Mouse (Mus musculus) kidney, postnatal 10 days (tissue): ENCODE data around the gene Cradd.

ENCODE experiments used
- DNase-seq: peaks from one replicate; pipeline ENCODE4 v3.0.0; 2021; ENCODE audit warnings: mixed read lengths

Cradd gene

DNA sequence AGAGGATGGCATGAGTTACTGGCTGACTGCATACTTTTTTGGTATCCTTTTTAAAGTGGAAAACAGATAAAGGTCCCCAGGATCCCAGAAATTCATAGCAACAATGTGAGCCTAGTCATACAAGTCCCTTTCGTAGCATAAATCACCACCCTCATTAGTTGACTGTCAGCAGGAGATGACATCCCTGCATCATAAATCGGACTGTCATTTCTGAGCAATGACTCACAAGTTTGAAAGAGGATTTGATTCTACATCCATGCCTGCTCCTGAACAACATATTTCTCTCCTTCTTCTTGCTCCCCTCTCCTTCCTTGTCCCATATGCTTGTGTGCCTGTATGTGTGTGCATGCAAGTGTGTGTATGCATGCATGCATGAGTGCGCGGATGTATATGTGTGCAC is 129.2 kb downstream of the Cradd start:
- DNase-seq: no peak

DNA sequence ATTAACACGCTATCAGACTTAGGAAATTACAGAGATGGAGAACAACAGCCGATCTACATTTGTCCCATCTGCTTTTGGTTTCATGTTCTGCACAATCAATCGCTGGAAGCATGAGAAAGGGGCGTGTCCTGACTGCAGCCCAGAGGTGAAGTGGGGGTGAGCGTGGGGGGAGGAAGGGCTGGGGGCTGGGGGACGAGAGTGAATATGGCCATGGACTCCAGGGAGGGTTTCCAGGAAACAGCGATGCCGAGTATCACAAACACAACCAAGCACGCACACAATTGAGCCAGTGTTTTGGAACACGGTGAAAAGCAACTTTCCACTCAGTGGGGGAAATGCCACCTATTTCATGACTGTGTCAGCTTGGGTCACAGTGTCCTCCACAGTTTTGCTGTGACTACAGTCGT is 130.1 kb downstream of the Cradd start:
- peak; percentile 47 for DNase-seq

DNA sequence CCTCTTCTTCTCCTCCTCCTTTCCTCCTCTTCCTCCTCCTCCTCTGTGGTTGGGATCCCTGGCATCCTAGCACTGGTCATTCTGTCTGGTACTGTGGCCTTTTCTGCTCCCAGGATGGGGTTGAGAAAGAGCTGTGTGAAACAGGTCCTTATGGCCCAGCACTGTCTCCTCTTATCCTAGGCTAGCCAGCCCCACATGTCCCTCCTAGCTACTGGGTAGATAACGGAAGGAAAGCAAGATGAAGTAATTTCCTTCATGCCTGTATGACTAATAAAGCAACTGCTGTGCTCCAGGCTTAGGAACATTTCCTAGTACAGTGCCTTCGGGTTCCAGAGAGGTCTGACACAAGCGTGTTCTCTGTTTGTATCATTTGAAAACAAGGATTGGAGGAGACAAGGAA is 132.1 kb downstream of the Cradd start:
- DNase-seq: no peak

DNA sequence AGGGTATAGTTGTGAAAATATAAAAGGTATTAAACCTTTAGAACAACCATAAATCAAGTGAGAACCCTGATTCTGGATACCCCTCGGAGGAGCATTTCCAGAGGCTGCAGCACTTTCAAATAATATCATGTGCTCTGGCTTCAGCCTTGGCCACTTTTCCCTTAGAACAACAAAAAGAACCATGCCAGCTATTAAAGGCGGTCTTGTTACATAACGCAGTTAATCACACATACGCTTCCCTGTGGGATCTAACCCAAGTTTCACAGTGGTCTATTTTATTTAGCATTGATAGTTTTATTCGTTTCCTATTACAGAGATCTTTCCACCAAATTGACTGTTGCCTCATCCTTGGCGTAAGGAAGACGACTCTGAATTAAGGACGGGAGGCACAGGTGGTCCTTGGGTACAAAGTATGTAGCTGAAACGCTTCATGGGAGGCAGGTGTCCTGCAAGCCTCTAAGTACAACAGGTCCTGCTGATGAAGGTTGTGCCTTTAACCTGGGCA is 132.7 kb downstream of the Cradd start:
- no peak for DNase-seq

DNA sequence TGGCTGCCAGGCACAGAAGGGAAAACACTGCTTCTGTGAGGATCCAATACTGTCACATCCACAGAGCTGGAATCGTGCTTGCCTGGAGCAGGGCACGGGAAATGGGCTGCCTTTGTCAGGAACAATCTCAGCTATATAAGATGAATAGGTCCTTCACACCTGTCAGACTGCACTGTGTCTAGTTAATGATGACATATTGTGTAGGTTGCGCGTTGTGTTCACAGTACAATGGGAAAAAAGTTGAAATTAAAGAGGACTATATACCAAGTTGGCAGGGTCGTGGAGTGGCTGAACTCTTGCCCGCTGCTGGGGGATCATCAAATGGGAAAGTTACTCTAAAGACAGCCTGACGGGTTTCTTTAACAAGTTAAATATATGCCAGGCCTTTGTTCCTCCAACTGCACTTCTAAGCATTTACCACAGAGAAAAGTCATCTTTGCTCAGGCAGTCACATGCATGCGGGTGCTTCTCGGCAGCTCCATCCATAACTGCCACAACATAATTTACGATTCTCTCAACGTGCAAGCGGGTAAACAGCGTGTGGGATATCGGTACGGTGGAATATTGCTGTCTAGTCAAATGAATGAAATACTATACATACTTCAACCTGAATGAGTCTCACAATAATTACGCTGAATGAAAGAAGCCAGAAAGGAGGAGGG is 134.3 kb downstream of the Cradd start:
- DNase-seq: no peak

DNA sequence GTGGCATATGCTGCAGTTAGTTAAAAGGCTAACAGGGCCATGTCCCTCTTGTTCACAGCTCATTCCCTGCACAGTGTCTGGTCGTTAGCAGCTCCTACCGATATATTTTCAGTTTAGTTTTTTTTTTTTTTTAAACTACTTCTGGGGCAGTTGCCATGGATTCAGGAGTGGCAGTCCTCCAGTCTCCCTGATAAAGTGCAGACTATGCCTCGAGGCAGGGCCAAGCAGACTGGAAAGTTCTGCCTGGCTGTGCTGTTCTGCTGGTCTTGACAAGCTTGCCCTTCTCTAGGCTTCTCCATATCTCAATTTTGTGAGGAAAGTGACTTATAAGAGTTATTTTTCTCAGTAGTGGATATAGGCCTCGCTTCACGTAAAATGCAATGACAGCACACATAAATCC is 139.7 kb downstream of the Cradd start:
- no peak for DNase-seq

DNA sequence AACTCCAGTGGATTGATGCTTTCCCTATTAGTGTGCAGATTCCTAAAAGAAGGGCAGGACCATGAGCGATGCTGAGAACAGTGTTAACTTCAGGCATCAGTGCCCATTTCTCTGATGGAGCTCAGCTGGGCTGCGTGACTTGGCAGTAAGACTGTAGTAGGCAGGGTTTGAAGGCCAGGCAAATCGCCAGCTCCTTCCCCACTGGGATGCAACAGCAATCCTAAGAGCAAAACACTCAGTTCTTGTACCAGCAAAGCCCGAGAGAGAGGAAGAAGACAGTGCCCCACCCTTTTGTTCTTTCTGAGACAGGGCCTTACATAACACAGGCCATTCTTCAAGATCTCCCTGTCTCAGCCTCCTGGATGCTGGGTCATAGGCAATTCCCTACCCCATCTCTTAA is 140.9 kb downstream of the Cradd start:
- DNase-seq: peak; percentile 73

DNA sequence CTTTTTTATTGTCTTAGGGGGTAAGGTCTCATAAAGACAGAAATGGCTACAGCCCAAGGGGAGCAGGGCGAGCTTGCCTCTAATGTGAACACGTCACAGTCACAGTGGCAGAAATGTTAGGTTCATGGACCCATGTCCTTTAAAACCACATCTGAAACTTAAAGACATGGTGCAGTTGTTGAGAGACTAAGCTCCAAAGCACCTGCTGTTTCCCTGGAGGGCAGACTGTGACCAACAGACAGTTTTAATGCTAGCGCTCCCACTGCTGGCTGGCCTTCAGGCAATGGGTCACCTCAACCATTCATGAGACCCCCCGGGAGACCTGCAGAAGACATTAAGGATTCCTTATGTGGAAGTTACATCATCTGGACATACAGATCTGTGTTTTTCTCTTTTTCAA is 141.5 kb downstream of the Cradd start:
- DNase-seq: no peak

DNA sequence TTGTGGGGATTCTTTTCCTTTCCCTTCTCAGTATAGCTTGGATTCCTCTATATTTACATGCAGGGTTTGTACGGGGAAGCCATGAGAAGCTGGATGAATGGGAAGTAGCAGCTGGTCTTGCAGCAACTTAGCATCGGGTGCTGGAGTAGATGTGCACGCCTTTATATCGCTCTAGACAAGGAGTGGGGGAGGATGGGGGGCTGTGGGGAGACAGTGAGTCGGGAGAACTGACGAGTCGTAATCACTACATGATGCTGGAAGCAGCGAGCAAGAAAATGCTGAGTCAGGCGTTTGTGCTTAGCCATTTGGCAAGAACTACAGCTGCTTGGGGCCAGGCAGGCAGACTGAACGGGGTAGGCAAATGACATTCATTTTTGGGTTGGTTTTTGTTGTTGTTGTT is 142.4 kb downstream of the Cradd start:
- peak; percentile 49 for DNase-seq

DNA sequence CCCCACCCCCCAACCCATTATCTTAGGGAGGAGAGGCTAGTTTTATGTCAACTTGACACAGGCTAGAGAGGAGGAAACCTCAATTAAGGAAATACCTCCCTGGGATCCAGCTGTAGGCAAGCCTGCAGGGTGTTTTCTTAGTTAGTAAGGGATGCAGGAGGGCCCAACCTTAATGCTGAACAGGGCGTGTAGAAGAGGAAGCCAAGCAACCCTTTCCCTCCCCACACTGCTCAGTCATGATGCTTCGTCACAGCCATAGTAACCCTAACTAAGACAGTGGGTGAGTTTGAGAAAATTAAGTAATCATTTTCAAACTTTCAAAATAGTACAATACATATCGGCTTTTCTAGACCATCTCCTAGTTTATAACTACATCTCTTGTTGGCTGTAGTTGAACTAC is 143.0 kb downstream of the Cradd start:
- no peak for DNase-seq

DNA sequence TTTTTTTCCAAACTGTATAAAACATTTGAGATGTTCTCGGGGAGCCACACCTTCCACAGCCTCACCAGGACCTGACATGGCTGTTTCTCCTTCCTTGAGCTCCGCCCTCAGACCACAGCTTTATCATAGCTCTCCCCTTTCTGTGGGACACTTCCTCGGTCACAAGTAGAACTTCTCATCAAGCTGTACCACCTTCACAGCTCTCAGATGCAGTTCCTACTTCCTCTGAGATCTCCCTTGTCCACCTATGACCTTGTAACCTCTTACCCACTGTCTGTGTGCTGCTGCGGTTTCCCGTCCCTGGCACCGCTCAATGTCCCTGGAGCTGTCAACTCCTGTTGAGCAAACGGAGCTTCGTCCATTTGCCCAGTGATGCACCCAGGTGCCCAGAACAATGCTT is 143.8 kb downstream of the Cradd start:
- DNase-seq: no peak

DNA sequence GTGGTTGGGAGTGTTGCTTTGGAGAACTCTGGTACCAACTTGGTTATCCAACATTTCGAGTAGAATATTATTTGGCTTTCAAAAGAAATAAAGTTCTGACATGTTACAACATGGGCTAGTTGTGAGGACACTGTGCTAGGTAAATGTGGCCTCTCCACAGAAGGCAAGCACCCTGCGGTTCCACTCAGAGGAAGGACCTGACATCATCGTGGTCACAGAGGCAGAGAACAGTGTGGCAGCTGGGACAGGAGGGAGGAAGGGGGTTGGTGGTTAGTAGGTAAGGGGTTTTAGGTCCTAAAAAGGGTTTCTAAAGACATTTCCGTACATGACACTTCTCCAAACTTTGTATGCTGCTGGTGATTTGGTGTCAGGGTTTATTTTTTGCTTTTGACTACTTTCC is 145.1 kb downstream of the Cradd start:
- DNase-seq: no peak

DNA sequence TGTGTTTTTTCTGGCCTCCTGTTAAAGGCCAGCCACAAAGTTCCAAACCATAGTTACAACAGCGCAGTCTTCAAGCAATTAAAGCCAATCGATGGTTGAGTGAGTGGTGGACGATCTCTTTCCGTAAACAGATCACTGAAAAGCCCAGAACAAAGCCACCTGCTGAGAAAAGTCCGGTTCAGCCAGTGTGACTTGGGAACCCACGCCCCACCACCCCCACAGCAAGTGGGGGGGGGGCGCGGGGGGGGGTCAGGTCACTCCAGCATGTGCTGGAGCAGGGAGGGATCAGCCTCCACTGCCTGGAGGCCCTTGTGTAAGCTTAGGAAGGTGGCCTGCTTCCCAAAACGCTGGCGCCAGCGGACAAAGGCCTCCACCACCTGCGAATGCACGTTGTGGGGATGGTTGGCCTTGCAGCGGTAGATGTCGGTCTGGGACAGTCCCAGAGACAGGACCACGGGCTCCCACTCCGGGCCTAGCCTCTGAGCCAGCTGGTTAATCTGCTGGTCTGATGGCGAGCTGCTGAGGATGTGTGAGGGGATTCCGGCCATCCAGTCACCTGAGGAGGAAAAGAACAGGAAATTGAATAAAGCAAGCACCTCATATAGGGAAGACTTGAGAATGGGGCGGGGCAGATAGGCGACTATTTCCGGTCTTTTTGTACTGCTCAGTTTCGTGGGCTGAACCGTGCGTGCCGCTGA is 148.4 kb downstream of the Cradd start:
- DNase-seq: no peak

DNA sequence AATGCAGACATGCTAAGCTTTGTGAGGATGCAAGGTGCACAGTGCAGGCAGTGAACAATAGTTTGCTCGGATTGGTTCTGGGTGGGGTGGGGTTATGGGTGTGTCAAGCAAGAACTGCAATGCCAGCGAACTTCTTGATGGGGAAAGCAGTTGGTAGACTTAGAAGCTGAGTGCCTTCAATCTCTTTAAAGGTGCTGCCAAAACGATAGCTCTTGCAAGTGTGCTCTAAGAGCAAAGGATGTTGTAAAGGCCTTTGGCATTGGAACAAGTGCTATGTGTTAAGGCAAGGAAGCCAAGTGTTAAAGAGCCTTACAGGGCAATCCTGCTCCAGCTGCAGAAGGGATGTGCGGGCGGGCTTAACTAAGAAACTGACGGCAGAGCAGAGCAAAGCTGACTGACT is 149.7 kb downstream of the Cradd start:
- DNase-seq: no peak

DNA sequence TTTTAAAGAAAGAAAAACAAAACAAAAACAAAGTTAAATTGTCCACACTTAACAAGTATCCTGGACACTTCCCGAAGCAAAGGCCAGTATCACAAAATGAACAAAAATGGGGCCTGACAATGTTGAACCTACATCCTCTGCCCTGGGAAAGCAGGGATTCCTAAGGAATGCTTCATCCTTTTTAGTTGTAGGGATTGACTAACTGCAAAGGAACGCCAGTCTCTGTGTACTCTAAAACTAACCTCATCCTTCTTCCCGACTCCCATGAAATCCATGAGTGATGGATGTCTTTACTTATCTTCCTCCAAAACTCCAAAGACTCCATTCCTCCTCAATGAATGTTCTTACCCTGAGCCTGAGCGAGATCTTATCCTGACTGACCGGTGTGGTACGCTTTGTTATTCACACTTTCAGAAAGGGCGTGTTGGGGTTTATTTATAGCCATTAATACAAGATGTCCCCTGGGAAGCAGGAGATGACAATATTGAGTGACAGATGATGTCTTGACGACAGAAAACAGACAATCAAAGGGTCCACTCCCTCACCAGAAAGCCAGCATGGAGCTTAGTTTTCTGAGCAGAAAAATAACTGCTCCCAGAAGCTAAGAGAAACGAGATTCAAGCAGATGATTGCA is 153.1 kb downstream of the Cradd start:
- no peak for DNase-seq

DNA sequence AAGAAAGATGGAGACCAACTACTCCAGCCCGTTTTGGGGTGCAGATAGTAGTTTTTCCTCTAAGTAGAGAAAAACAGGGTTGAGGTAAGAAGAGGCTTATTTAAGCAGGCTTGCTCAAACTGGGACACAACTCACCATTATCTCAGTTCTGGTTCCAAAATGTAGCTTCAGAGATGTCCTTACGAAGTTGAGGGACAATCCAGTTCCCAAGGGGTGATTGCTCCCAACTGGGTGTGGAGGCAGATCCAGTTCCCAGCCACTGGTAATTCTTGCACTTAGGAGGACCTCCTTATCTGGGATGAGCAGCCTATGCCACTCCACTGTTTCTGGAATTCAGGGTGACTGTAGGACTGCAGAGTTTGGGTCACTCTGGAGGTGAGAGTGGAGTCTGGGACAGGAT is 159.0 kb downstream of the Cradd start:
- DNase-seq: no peak

DNA sequence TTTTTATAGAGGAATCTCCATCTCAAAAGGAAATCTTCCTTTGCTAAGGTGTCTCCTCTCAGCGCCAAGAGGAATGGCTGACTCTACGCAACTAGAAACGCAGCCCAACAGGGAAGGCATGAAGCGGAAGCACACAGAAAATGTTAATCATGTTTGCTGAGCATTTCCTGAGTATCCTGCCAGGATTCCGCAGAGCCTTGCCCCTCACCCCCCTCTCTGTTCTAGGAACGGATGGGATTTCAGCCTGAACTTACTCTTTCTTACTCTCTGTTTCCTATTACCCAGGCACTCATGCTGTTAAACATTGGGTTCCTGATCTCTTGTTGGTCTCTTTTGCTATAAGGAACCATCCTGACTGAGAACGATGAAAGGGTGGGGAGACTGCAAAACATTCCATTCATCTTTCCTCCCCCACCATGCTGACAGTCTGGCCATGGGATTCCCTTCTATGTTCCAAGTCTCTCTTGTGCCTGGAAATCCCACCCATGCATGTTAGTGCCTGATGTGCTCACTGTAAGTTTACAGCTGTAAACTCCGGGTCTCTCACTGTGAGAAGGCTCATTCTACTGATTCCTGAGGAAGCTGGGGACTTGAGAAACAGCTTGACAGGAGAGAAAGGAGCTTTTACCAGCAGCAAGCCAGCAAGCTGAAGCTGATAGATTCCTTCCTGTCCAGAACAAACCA is 161.1 kb downstream of the Cradd start:
- peak; percentile 74 for DNase-seq

DNA sequence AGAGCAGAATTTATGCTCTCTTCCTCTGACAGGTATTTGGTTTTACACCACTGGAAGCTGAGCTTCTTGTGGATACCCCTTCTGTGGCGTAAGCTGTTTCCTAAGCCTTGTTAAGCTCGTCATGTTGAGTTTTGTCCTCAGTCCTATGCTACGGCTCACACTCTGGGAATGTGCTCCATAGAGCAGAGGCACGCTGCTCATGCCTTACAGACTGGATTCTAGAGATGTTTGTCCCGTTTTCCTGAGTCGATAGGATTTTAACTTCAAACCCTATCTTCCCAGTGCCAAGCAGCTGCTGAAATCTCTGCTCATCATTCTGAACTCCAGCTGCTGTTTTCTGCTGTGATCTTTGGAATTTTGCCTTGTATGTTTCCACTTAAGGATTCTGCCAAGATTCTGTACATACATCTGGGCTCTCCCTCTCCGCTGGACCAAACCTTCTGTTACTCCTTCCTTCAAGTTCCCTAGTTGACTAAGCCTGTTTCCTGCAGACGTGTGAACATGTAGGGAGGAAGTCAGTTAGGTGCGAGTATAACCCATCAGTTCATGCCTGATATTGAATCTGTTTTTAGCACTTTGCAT is 164.2 kb downstream of the Cradd start:
- DNase-seq: no peak

DNA sequence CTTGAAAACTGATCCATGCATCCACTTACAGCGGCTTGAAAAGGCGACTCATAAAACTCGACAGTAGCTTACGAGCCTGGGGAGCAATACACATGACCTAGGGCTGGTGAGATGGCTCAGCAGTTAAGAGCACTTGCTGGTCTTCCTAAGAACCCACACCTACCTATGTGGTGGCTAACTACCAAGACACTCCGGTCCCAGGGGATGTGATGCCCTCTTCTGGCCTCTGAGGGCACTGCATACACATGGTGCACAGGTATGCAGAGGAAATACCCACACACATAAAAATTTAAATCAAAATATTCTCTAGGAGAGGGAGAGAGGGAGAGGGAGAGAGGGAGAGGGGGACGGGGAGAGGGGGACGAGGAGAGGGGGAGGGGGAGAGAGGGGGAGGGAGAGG is 167.5 kb downstream of the Cradd start:
- DNase-seq: no peak

DNA sequence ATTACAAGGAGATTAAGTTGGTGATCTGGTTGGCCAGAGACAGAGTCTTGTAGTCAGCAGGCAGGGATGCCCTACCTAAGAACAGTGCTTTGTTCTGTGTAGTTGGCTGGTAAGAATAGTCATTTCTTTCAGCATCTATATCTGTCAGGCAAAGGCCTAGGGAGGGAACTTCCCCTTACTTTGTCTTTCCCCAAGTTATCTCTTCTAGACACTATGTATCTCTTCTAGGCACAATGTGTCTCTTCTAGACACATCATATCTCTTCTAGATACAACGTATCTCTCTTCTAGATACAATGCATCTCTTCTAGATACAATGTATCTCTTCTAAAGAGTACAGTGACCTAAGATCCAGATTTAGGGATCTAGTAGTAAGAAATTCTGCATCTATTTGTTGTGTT is 169.3 kb downstream of the Cradd start:
- no peak for DNase-seq

DNA sequence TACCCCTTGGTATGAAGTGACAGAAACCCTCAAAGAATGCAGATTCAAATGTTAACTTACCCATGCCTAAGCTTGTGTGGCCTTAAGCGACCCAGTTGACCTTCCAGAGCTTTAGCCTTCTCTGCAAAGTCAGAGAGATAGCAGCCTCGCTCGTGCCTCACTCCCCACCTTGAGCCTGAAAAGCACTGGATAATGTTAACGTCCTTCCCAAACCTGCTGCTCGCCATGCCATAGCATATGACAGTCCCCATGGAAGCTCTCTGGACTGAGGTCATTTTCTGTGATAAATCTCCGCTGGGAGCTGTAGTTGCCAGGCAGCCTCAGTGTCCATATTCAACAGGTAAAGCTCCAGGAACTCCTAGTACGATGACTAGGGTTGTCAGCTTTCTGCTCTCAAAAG is 170.7 kb downstream of the Cradd start:
- DNase-seq: no peak

DNA sequence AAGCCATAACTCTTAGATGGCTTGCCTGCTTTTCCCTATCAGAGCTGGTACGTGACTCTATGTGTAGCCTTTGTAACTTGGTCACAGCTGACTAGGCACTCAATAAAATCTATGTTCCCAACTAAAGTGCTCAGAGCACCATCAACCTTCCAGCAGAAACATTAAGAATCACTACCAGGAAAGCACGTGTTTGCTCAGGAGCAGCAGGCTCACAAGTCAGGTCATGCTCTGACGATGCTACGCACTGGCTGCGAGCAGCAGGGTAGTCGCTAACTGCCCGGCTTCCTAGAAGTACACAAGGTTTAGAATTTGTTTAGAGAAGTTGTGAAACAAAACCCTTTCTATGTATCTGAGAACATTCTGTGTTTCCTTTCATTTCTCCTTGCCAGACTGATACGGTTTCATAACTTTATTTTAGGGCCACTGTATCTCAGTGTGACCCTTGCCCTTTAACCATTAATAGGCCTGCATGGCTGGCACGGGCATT is 171.4 kb downstream of the Cradd start:
- no peak for DNase-seq
